Mouse (Mus musculus): ENCODE measurements around the gene Ccdc88c. TPM values are rescaled to one million over a fixed set of nuclear protein-coding genes. Genes with fewer than 3 reads are reported as not detected.

Gene Ccdc88c
- polyA plus RNA-seq, 1 experiment from 2014 or later, result 12.0 TPM

DNA sequence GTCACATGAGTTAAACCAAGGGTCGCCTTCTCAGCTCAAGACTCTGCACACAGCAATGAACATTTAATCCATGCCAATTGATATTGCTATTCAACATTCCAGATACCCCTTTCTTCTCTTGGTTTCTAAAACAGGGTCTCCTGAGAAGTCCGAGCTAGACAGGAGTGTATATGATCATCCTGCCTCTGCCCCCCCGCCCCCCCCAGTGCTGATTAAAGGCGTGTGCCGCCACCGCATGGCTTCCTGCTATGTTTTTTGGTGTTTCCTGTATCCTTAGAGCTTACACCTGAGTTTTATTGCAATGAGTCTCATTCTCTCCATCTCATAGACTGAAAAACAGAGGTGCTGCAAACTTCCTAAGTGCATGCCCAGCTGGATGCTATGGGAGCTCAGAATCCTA, 127.5 kb downstream of the Ccdc88c start:
- Histone ChIP-seq H3K4me1 (ENCODE audit: insufficient read depth, low read length) (peaks cover 8% of the 10 kb centered on the region), H3K4me3 (ENCODE audit: low read length) (no peak overlapping the region), H3K9ac (replicated peaks; ENCODE audit: low read length) (no peak overlapping the region), H3K9me3 (ENCODE audit: low read length) (no peaks in the 10 kb centered on the region), H3K27ac (ENCODE audit: low read length) (no peak overlapping the region), H3K36me3 (ENCODE audit: insufficient read depth, low read length) (no peaks in the 10 kb centered on the region), H3K27me3 (ENCODE audit: insufficient read depth, low read length) (peaks cover 41% of the 10 kb centered on the region), H3K4me2 (replicated peaks; ENCODE audit: low read depth, low read length) (no peak overlapping the region)
- WGBS, result 71% methylated on average over 6 of the region's 6 CpGs
- no peak for ATAC-seq (ENCODE audit: low FRiP score, low TSS enrichment)

GRCm38 (mm10) chr12:100900901-100901300, 128.0 kb downstream of the Ccdc88c start:
- WGBS, result 79% methylated on average over 6 of the region's 6 CpGs
- Histone ChIP-seq H3K27me3 (ENCODE audit: insufficient read depth, low read length) (peaks cover 41% of the 10 kb centered on the region), H3K9ac (replicated peaks; ENCODE audit: low read length) (no peak overlapping the region)

DNA sequence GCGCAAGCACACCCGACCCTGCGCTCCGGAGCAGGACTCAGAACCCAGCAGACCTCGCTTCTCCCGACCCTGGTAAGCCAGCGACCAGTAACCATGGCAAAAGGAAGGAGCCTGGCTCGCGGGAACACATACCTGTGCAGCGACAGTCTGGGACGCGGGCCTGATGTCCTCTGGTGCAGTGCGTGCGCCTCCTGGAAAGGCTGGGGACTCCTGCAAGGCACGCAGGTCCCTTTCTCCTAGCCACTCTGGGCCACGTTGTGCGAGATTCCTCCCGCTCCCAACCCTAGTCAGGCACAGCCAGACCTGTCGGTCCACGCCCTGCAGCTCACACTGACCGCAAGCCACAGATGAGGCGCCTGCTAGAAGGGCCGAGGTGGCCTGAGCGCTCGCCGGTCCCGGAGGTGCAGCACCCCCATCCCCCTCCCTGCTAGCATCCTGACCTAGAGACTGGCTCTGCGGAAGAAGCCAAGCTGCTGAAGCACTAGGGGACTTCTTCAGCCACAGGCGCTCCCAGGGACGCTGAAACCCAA, 129.7 kb downstream of the Ccdc88c start:
- Histone ChIP-seq H3K9ac (replicated peaks; ENCODE audit: low read length) (no peak overlapping the region; the same call in 1 of the 2 replicates), H3K27me3 (ENCODE audit: insufficient read depth, low read length) (peaks cover 41% of the 10 kb centered on the region), H3K4me3 (ENCODE audit: low read length) (peak overlapping the region; percentile 40), H3K9me3 (ENCODE audit: low read length) (no peaks in the 10 kb centered on the region), H3K4me2 (replicated peaks; ENCODE audit: low read depth, low read length) (peak overlapping the region; percentile 63), H3K36me3 (ENCODE audit: insufficient read depth, low read length) (no peaks in the 10 kb centered on the region), H3K4me1 (ENCODE audit: insufficient read depth, low read length) (peaks cover 8% of the 10 kb centered on the region), H3K27ac (ENCODE audit: low read length) (no peak overlapping the region)
- 2% methylated on average over 30 of the region's 30 CpGs for WGBS
- peak; percentile 60 for ATAC-seq (ENCODE audit: low FRiP score, low TSS enrichment)

More at GRCm38 (mm10) chr12:100900901-100901300, 128.0 kb downstream of the Ccdc88c start:
- Histone ChIP-seq H3K4me1 (ENCODE audit: insufficient read depth, low read length) (peaks cover 8% of the 10 kb centered on the region), H3K36me3 (ENCODE audit: insufficient read depth, low read length) (no peaks in the 10 kb centered on the region), H3K4me3 (ENCODE audit: low read length) (no peak overlapping the region), H3K9me3 (ENCODE audit: low read length) (no peaks in the 10 kb centered on the region), H3K4me2 (replicated peaks; ENCODE audit: low read depth, low read length) (no peak overlapping the region), H3K27ac (ENCODE audit: low read length) (no peak overlapping the region)
- ATAC-seq (ENCODE audit: low FRiP score, low TSS enrichment), result no peak

DNA sequence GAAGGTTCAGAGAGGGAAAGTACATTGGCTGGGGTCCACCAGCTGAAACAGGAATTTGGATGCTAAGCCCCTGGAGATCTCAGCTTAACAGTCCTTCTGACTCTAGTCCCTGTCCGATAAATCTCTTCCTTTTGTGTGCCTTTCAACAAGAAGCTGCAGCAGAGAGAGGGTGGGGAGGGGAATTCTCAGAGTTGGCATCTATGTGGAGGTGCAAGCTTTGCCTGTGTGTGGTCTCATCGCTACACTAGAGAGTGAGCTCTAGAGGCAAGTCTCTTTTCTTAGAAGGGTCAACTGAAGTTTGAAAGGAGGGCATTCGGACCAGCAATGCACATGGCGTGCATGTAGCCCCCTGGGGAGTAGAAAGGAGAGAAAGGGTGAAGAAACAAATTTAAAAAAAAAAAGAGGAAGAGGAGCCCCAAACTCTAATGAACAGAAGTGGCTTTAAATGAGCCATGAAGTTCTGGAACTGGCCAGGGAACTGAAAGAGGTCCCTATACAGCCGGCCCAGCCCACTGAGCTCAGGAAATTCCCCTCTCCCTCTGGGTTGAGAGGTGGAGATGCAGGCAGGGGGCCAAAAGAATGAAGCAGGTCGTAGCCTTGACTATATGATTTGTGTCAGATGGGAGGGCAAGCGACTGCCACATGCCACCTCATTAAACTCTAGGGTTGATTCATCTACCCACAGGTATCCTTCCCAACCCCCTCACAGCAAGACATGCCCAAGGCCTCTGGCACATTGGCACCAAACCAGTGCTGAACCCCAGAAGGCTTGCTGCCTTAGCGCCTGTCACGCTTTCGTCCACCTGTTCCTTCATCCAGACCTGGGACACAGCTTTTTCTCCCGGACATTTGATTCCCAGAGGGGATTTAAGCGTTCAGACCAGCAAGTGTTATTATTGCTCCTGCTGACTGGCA, 130.9 kb downstream of the Ccdc88c start:
- H3K4me3 ChIP-seq (ENCODE audit: low read length), result no peak overlapping the region
- no peak overlapping the region for H3K27ac ChIP-seq (ENCODE audit: low read length)
- H3K9me3 ChIP-seq (ENCODE audit: low read length), result no peaks in the 10 kb centered on the region
- H3K4me2 ChIP-seq (replicated peaks; ENCODE audit: low read depth, low read length), result peak overlapping the region; percentile 63; the same call in 1 of the 2 replicates
- no peak overlapping the region for H3K9ac ChIP-seq (replicated peaks; ENCODE audit: low read length)
- H3K36me3 ChIP-seq (ENCODE audit: insufficient read depth, low read length), result no peaks in the 10 kb centered on the region
- H3K4me1 ChIP-seq (ENCODE audit: insufficient read depth, low read length), result peaks cover 8% of the 10 kb centered on the region
- H3K27me3 ChIP-seq (ENCODE audit: insufficient read depth, low read length), result peaks cover 41% of the 10 kb centered on the region
- 30% methylated on average over 12 of the region's 12 CpGs for WGBS
- no peak for ATAC-seq (ENCODE audit: low FRiP score, low TSS enrichment)

- Histone ChIP-seq H3K36me3 (ENCODE audit: insufficient read depth, low read length) (no peaks in the 10 kb centered on the region), H3K4me2 (replicated peaks; ENCODE audit: low read depth, low read length) (no peak overlapping the region), H3K27me3 (ENCODE audit: insufficient read depth, low read length) (peaks cover 38% of the 10 kb centered on the region), H3K4me3 (ENCODE audit: low read length) (no peak overlapping the region), H3K4me1 (ENCODE audit: insufficient read depth, low read length) (peaks cover 8% of the 10 kb centered on the region), H3K9me3 (ENCODE audit: low read length) (no peaks in the 10 kb centered on the region), H3K9ac (replicated peaks; ENCODE audit: low read length) (no peak overlapping the region), H3K27ac (ENCODE audit: low read length) (no peak overlapping the region)
- no peak for ATAC-seq (ENCODE audit: low FRiP score, low TSS enrichment)
- 8% methylated on average over 3 of the region's 3 CpGs for WGBS
Measured at GRCm38 (mm10) chr12:100896661-100897060, 132.2 kb downstream of the Ccdc88c start.

- no peak overlapping the region for H3K4me3 ChIP-seq (ENCODE audit: low read length)
- H3K4me1 ChIP-seq (ENCODE audit: insufficient read depth, low read length), result peaks cover 8% of the 10 kb centered on the region
- H3K27ac ChIP-seq (ENCODE audit: low read length), result no peak overlapping the region
- H3K27me3 ChIP-seq (ENCODE audit: insufficient read depth, low read length), result peaks cover 29% of the 10 kb centered on the region
- no peak for ATAC-seq (ENCODE audit: low FRiP score, low TSS enrichment)
- WGBS, result 14% methylated on average over 2 of the region's 2 CpGs
- no peak overlapping the region for H3K4me2 ChIP-seq (replicated peaks; ENCODE audit: low read depth, low read length)
- H3K9ac ChIP-seq (replicated peaks; ENCODE audit: low read length), result no peak overlapping the region
- no peaks in the 10 kb centered on the region for H3K9me3 ChIP-seq (ENCODE audit: low read length)
- H3K36me3 ChIP-seq (ENCODE audit: insufficient read depth, low read length), result no peaks in the 10 kb centered on the region
Measured at GRCm38 (mm10) chr12:100895504-100895903, 133.4 kb downstream of the Ccdc88c start.

GRCm38 (mm10) chr12:100890548-100890947, 138.3 kb downstream of the Ccdc88c start:
- Histone ChIP-seq H3K4me1 (ENCODE audit: insufficient read depth, low read length) (peaks cover 4% of the 10 kb centered on the region; the same call in 1 of the 2 replicates), H3K27ac (ENCODE audit: low read length) (no peak overlapping the region), H3K4me3 (ENCODE audit: low read length) (no peak overlapping the region), H3K4me2 (replicated peaks; ENCODE audit: low read depth, low read length) (no peak overlapping the region), H3K9ac (replicated peaks; ENCODE audit: low read length) (no peak overlapping the region), H3K36me3 (ENCODE audit: insufficient read depth, low read length) (no peaks in the 10 kb centered on the region), H3K9me3 (ENCODE audit: low read length) (no peaks in the 10 kb centered on the region), H3K27me3 (ENCODE audit: insufficient read depth, low read length) (no peaks in the 10 kb centered on the region)
- 76% methylated on average over 3 of the region's 3 CpGs for WGBS
- ATAC-seq (ENCODE audit: low FRiP score, low TSS enrichment), result no peak

GRCm38 (mm10) chr12:100887801-100888258, 141.0 kb downstream of the Ccdc88c start:
- Histone ChIP-seq H3K27ac (ENCODE audit: low read length) (peak overlapping the region; percentile 69; the same call in 1 of the 2 replicates), H3K9ac (replicated peaks; ENCODE audit: low read length) (0 out of 2 replicates have a peak overlapping the region, but pooled peaks have one; percentile 23), H3K4me1 (ENCODE audit: insufficient read depth, low read length) (peaks cover 4% of the 10 kb centered on the region; the same call in 1 of the 2 replicates), H3K4me2 (replicated peaks; ENCODE audit: low read depth, low read length) (0 out of 2 replicates have a peak overlapping the region, but pooled peaks have one; percentile 8), H3K36me3 (ENCODE audit: insufficient read depth, low read length) (no peaks in the 10 kb centered on the region), H3K27me3 (ENCODE audit: insufficient read depth, low read length) (no peaks in the 10 kb centered on the region), H3K9me3 (ENCODE audit: low read length) (no peaks in the 10 kb centered on the region), H3K4me3 (ENCODE audit: low read length) (no peak overlapping the region)
- 10% methylated on average over 12 of the region's 12 CpGs for WGBS
- ATAC-seq (ENCODE audit: low FRiP score, low TSS enrichment), result peak; percentile 88

GRCm38 (mm10) chr12:100886877-100887276, 142.0 kb downstream of the Ccdc88c start:
- H3K27ac ChIP-seq (ENCODE audit: low read length), result no peak overlapping the region
- H3K4me3 ChIP-seq (ENCODE audit: low read length), result no peak overlapping the region
- no peak for ATAC-seq (ENCODE audit: low FRiP score, low TSS enrichment)
- H3K4me2 ChIP-seq (replicated peaks; ENCODE audit: low read depth, low read length), result no peak overlapping the region
- no peak overlapping the region for H3K9ac ChIP-seq (replicated peaks; ENCODE audit: low read length)
- 85% methylated on average over 4 of the region's 4 CpGs for WGBS
- H3K4me1 ChIP-seq (ENCODE audit: insufficient read depth, low read length), result peaks cover 4% of the 10 kb centered on the region; the same call in 1 of the 2 replicates
- no peaks in the 10 kb centered on the region for H3K9me3 ChIP-seq (ENCODE audit: low read length)
- no peaks in the 10 kb centered on the region for H3K27me3 ChIP-seq (ENCODE audit: insufficient read depth, low read length)
- no peaks in the 10 kb centered on the region for H3K36me3 ChIP-seq (ENCODE audit: insufficient read depth, low read length)
